8 mouse cellular contexts compared by ENCODE assay signal in the genomic region with DNA sequence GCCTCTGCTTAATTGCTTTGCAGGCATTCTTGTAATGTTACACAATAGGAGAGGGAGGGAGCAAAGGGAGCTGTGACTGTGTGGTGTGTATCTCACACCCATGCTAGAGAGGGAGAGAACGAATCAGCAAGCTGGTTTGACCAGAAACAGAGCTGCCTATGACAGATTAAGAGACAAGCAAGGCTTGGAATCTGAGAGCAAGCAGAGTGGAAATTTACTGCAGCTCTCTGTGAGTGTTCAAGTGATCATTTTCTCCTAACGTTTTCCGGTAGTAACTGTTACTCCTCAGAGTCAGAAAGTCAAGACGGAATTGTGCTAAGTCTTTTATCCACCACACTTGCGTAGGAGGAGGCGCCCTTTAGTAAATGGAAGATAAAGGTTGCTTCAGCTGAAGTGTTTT. TPM values are rescaled to one million over a fixed set of nuclear protein-coding genes. Genes with fewer than 3 reads are reported as not detected.
DNase-seq lines count a peak whose midpoint lies in the region; ATAC-seq and TF ChIP-seq lines count a peak whose summit lies in the region.

No protein-coding gene starts in this region.

- H3K9ac ChIP-seq in heart, postnatal 0 days (replicated peaks; ENCODE audit: low read depth, low read length), result no peak overlapping the region
- no peak overlapping the region for H3K9ac ChIP-seq in forebrain, postnatal 0 days

- WGBS in heart, postnatal 0 days, result 14% methylated on average over 6 of the region's 6 CpGs
- WGBS in forebrain, postnatal 0 days, result 65% methylated on average over 6 of the region's 6 CpGs

- TF ChIP-seq EP300 in heart, postnatal 0 days (IDR thresholded peaks at IDR 0.05; ENCODE audit: low read depth), result no peak

- H3K4me3 ChIP-seq in heart, postnatal 0 days (ENCODE audit: low read depth, low read length), result no peak overlapping the region
- H3K4me3 ChIP-seq in forebrain, postnatal 0 days (ENCODE audit: low read depth, low read length), result no peak overlapping the region

- no peak for TF ChIP-seq CTCF in heart, postnatal 0 days (IDR thresholded peaks at IDR 0.05; ENCODE audit: low read depth)
- no peak for TF ChIP-seq CTCF in forebrain, postnatal 0 days (IDR thresholded peaks at IDR 0.05; ENCODE audit: low read depth)

- intact Hi-C loops in gastrocnemius, postnatal 36 days (cut with DNase I), result no loop called here

- H3K27me3 ChIP-seq in heart, postnatal 0 days (ENCODE audit: control insufficient read depth, insufficient read depth, low read length), result no peaks in the 10 kb centered on the region
- H3K27me3 ChIP-seq in forebrain, postnatal 0 days (ENCODE audit: insufficient read depth, low read length), result no peaks in the 10 kb centered on the region

- peak overlapping the region; percentile 40; the same call in 1 of the 2 replicates for H3K4me2 ChIP-seq in heart, postnatal 0 days (ENCODE audit: low read depth, low read length)
- no peak overlapping the region for H3K4me2 ChIP-seq in forebrain, postnatal 0 days (ENCODE audit: low read depth)

- peak; percentile 11 to 71 for DNase-seq in layer of hippocampus, adult 18-20 months (ENCODE audit: low spot score in 2 of 2)
- DNase-seq in layer of hippocampus, postnatal 25 days (ENCODE audit: extremely low spot score in 1 of 2, low spot score in 1 of 2), result no peak
- peak; percentile 15 for DNase-seq in embryo, embryonic 10.5 days (ENCODE audit: low spot score)
- no peak for DNase-seq in heart, postnatal 0 days (ENCODE audit: low spot score)
- peak; percentile 28 to 40 for DNase-seq in left cerebral cortex, adult 9 months (ENCODE audit: low spot score in 2 of 2)
- DNase-seq in spleen, postnatal 14 days (ENCODE audit: low spot score in 2 of 2), result no peak
- DNase-seq in gastrocnemius, postnatal 36 days, result no peak
- DNase-seq in forebrain, postnatal 0 days, result no peak

- no peaks in the 10 kb centered on the region for H3K9me3 ChIP-seq in heart, postnatal 0 days (replicated peaks; ENCODE audit: control insufficient read depth, low read length)
- H3K9me3 ChIP-seq in forebrain, postnatal 0 days (ENCODE audit: low read length), result no peaks in the 10 kb centered on the region

- H3K4me1 ChIP-seq in heart, postnatal 0 days (ENCODE audit: control insufficient read depth, insufficient read depth), result peaks cover 6% of the 10 kb centered on the region; the same call in 1 of the 2 replicates
- no peaks in the 10 kb centered on the region for H3K4me1 ChIP-seq in forebrain, postnatal 0 days (ENCODE audit: insufficient read depth)

- H3K36me3 ChIP-seq in heart, postnatal 0 days (replicated peaks; ENCODE audit: control insufficient read depth, insufficient read depth, low read length), result no peaks in the 10 kb centered on the region
- H3K36me3 ChIP-seq in forebrain, postnatal 0 days (ENCODE audit: insufficient read depth), result no peaks in the 10 kb centered on the region

- no peak for ATAC-seq in heart, postnatal 0 days (ENCODE audit: insufficient read depth, low read depth)
- no peak for ATAC-seq in forebrain, postnatal 0 days

- peak overlapping the region; percentile 43 for H3K27ac ChIP-seq in heart, postnatal 0 days (ENCODE audit: low read depth)
- H3K27ac ChIP-seq in forebrain, postnatal 0 days (ENCODE audit: low read depth, low read length), result no peak overlapping the region

RNA-seq across cellular contexts. Expression of a gene that starts 37.9 kb away (rescaled TPM):
- 10 to 100 TPM; 22.9 to 27.1 TPM for total RNA-seq in layer of hippocampus, adult 18-20 months (2021)
- 10 to 100 TPM; 18.0 to 20.2 TPM for total RNA-seq in layer of hippocampus, postnatal 25 days (2021)
- total RNA-seq in heart, postnatal 0 days (2014; rRNA removed; ENCODE audit: low replicate concordance), result 7.1 and 12.3 TPM in 2 replicates
- polyA plus RNA-seq in heart, postnatal 0 days (2015; fragmentation: Nextera tagmentation; extraction: Ambion mirVana), result 12.9 and 15.0 TPM in 2 replicates
- 10 to 100 TPM; 13.6 to 18.5 TPM for total RNA-seq in gastrocnemius, postnatal 36 days (2021)
- 17.4 and 18.7 TPM in 2 replicates for total RNA-seq in forebrain, postnatal 0 days (2014; rRNA removed)
- polyA plus RNA-seq in forebrain, postnatal 0 days (2015; fragmentation: Nextera tagmentation; extraction: Ambion mirVana), result 17.6 and 20.1 TPM in 2 replicates

RNA-seq across cellular contexts. Expression of a gene that starts 38.0 kb away (rescaled TPM):
- 1 to 10 TPM; 5.4 to 7.3 TPM for total RNA-seq in layer of hippocampus, adult 18-20 months (2021)
- 1 to 10 TPM; 5.7 to 6.8 TPM for total RNA-seq in layer of hippocampus, postnatal 25 days (2021)
- 0.23 and 3.7 TPM in 2 replicates for total RNA-seq in heart, postnatal 0 days (2014; rRNA removed; ENCODE audit: low replicate concordance)
- polyA plus RNA-seq in heart, postnatal 0 days (2015; fragmentation: Nextera tagmentation; extraction: Ambion mirVana), result 4.7 and 4.9 TPM in 2 replicates
- 1 to 10 TPM; 3.8 to 3.9 TPM for total RNA-seq in gastrocnemius, postnatal 36 days (2021)
- 4.9 and 7.9 TPM in 2 replicates for total RNA-seq in forebrain, postnatal 0 days (2014; rRNA removed)
- polyA plus RNA-seq in forebrain, postnatal 0 days (2015; fragmentation: Nextera tagmentation; extraction: Ambion mirVana), result 4.8 and 5.2 TPM in 2 replicates

Comparison
In these comparisons a context has a peak if more than half of its experiments do, and no peak if none do; other contexts are left out.
1. DNase-seq: peak in layer of hippocampus, adult 18-20 months (2 of 2), embryo, embryonic 10.5 days (single experiment) and left cerebral cortex, adult 9 months (2 of 2); none in layer of hippocampus, postnatal 25 days (0 of 2), heart, postnatal 0 days (single experiment), spleen, postnatal 14 days (0 of 2), gastrocnemius, postnatal 36 days (0 of 2) and forebrain, postnatal 0 days (single experiment).